Mouse (Mus musculus): ENCODE results near the gene Slc46a2. TPM values are rescaled to one million over a fixed set of nuclear protein-coding genes. Genes with fewer than 3 reads are reported as not detected.

Slc46a2 gene
- polyA plus RNA-seq, 1 experiment from 2014 or later = 1.2 TPM

GRCm38 (mm10) chr4:59907657-59908230 is 7.1 kb downstream of the Slc46a2 start:
- Histone ChIP-seq H3K9me3 (replicated peaks) (no peaks in the 10 kb centered on the region), H3K4me1 (replicated peaks) (peaks cover 20% of the 10 kb centered on the region), H3K27me3 (no peaks in the 10 kb centered on the region), H3K27ac (no peak overlapping the region), H3K36me3 (no peaks in the 10 kb centered on the region), H3K4me3 (no peak overlapping the region), H3K4me2 (no peak overlapping the region), H3K9ac (no peak overlapping the region)
- ATAC-seq (replicated peaks; ENCODE audit: insufficient number of reproducible peaks, insufficient read depth, low FRiP score, low read depth) = no peak
- WGBS = 63% methylated on average over 10 of the region's 10 CpGs

GRCm38 (mm10) chr4:59907092-59907491 is 7.8 kb downstream of the Slc46a2 start:
- no peaks in the 10 kb centered on the region for H3K36me3 ChIP-seq
- ATAC-seq (replicated peaks; ENCODE audit: insufficient number of reproducible peaks, insufficient read depth, low FRiP score, low read depth) = no peak
- H3K27me3 ChIP-seq = no peaks in the 10 kb centered on the region
- no peak overlapping the region for H3K9ac ChIP-seq
- no peak overlapping the region for H3K4me2 ChIP-seq
- H3K27ac ChIP-seq = no peak overlapping the region
- H3K4me1 ChIP-seq (replicated peaks) = peaks cover 26% of the 10 kb centered on the region
- WGBS = 88% methylated on average over 6 of the region's 6 CpGs
- no peaks in the 10 kb centered on the region for H3K9me3 ChIP-seq (replicated peaks)
- H3K4me3 ChIP-seq = no peak overlapping the region

- no peak for ATAC-seq (replicated peaks; ENCODE audit: insufficient number of reproducible peaks, insufficient read depth, low FRiP score, low read depth)
- peak overlapping the region; percentile 66 for H3K27ac ChIP-seq
- H3K9ac ChIP-seq = no peak overlapping the region
- no peak overlapping the region for H3K4me2 ChIP-seq
- peaks cover 43% of the 10 kb centered on the region for H3K4me1 ChIP-seq (replicated peaks)
- H3K36me3 ChIP-seq = no peaks in the 10 kb centered on the region
- no peak overlapping the region for H3K4me3 ChIP-seq
- 66% methylated on average over 6 of the region's 6 CpGs for WGBS
- no peaks in the 10 kb centered on the region for H3K9me3 ChIP-seq (replicated peaks)
- H3K27me3 ChIP-seq = no peaks in the 10 kb centered on the region
Observed at GRCm38 (mm10) chr4:59902547-59902946, 12.3 kb downstream of the Slc46a2 start.

GRCm38 (mm10) chr4:59901810-59902209 is 13.0 kb downstream of the Slc46a2 start:
- Histone ChIP-seq H3K4me3 (no peak overlapping the region), H3K9me3 (replicated peaks) (no peaks in the 10 kb centered on the region), H3K27ac (peak overlapping the region; percentile 48; the same call in 1 of the 2 replicates), H3K4me2 (no peak overlapping the region), H3K36me3 (no peaks in the 10 kb centered on the region), H3K4me1 (replicated peaks) (peaks cover 48% of the 10 kb centered on the region), H3K27me3 (no peaks in the 10 kb centered on the region), H3K9ac (no peak overlapping the region)
- no peak for ATAC-seq (replicated peaks; ENCODE audit: insufficient number of reproducible peaks, insufficient read depth, low FRiP score, low read depth)
- 78% methylated on average over 6 of the region's 6 CpGs for WGBS

GRCm38 (mm10) chr4:59898521-59898919 is 16.3 kb downstream of the Slc46a2 start:
- Histone ChIP-seq H3K9me3 (replicated peaks) (no peaks in the 10 kb centered on the region), H3K9ac (no peak overlapping the region), H3K4me3 (no peak overlapping the region), H3K27ac (peak overlapping the region; percentile 88), H3K27me3 (no peaks in the 10 kb centered on the region), H3K4me2 (no peak overlapping the region), H3K4me1 (replicated peaks) (peaks cover 45% of the 10 kb centered on the region), H3K36me3 (no peaks in the 10 kb centered on the region)
- ATAC-seq (replicated peaks; ENCODE audit: insufficient number of reproducible peaks, insufficient read depth, low FRiP score, low read depth) = peak; percentile 83
- 28% methylated on average over 9 of the region's 9 CpGs for WGBS

DNA sequence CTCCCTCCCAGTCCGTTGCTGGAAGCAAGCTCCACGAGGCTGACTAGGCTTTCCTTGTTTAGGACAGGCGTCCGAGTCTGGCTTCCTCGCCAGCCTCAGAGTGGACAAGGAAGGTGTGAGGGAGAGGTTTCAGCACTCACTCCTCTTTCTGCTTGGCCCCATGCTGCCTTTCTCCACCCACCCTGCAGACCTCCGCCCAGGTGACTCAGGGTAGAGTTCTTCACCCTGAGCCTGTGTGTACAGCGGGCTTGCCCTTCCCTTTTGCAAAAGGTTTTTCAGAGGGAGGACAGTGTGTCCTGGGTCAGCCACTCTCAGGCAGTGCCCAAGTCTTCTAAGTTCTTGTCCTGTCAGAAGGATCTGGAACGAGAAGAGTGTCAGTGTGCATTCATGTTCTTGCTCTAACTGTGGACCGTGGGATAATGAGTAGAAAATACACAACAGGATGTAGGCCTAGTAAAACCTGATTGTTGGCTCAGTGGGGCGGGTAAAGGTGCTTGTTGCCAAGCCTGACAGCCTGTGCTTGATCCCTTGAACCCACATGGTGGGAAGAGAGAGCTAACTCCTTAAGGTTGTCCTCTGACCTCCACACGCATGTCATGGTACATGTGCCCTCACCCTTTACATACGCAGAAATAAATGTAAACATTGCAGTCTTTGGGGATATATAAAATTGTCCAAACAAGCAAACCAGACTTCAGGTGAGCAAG is 16.9 kb downstream of the Slc46a2 start:
- peak overlapping the region; percentile 32; the same call in 1 of the 2 replicates for H3K9ac ChIP-seq
- WGBS = 50% methylated on average over 12 of the region's 12 CpGs
- ATAC-seq (replicated peaks; ENCODE audit: insufficient number of reproducible peaks, insufficient read depth, low FRiP score, low read depth) = no peak
- H3K36me3 ChIP-seq = no peaks in the 10 kb centered on the region
- H3K9me3 ChIP-seq (replicated peaks) = no peaks in the 10 kb centered on the region
- H3K4me2 ChIP-seq = no peak overlapping the region
- H3K27me3 ChIP-seq = no peaks in the 10 kb centered on the region
- H3K27ac ChIP-seq = peak overlapping the region; percentile 88
- no peak overlapping the region for H3K4me3 ChIP-seq
- peaks cover 45% of the 10 kb centered on the region for H3K4me1 ChIP-seq (replicated peaks)

DNA sequence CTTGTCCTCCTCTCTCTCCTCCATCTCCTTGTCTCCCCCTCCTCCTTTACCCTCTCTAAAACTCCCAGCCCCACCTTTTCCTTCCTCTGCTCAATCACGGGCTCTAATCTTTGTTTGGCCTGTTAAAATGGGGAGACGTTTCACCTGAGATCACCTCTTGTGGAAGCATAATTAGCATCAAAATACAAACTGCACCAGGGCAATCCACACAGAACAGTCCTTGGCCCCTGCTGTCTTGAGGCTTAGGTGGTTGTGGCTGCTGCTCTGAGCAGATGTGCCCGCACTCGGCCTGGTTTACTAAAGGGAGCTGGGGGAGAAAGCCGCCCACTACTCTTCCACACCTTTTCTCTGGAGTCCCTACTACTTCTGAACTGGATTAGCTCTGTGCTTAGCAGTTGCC is 18.9 kb downstream of the Slc46a2 start:
- no peak for ATAC-seq (replicated peaks; ENCODE audit: insufficient number of reproducible peaks, insufficient read depth, low FRiP score, low read depth)

DNA sequence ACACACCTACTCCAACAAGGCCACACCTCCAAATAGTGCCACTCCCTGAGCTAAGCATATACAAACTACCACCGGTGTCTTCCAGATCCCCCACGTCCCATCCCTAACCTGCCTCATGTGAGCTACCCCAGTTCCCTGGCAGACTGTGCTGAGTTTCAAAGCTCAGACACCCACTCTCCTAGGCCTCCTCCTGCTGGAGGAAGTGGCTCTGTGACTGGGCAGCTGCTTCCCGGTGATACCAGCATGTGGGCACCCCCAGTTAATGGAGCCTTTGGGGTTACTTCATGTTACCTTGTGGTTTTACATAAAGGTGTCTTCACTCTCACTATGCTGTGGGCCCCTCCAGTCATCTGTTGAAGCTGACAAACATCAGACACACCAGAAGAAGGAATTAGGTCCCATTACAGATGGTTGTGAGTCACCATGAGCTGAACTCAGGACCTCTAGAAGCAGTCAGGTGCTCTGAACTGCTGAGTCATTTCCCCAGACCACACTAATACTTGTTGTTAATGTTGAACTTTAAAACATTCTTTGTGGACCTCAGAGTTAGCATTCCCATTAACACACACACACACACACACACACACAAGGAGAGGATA is 19.8 kb downstream of the Slc46a2 start:
- no peak overlapping the region for H3K4me3 ChIP-seq
- H3K27me3 ChIP-seq = no peaks in the 10 kb centered on the region
- peak overlapping the region; percentile 61 for H3K27ac ChIP-seq
- WGBS = 88% methylated on average over 3 of the region's 3 CpGs
- H3K36me3 ChIP-seq = no peaks in the 10 kb centered on the region
- ATAC-seq (replicated peaks; ENCODE audit: insufficient number of reproducible peaks, insufficient read depth, low FRiP score, low read depth) = no peak
- no peaks in the 10 kb centered on the region for H3K9me3 ChIP-seq (replicated peaks)
- peaks cover 51% of the 10 kb centered on the region for H3K4me1 ChIP-seq (replicated peaks)
- H3K9ac ChIP-seq = no peak overlapping the region
- H3K4me2 ChIP-seq = no peak overlapping the region

More for the DNA sequence above, 18.9 kb downstream of the Slc46a2 start:
- H3K4me1 ChIP-seq (replicated peaks) = peaks cover 46% of the 10 kb centered on the region
- no peaks in the 10 kb centered on the region for H3K9me3 ChIP-seq (replicated peaks)
- no peak overlapping the region for H3K27ac ChIP-seq
- H3K4me3 ChIP-seq = no peak overlapping the region
- H3K9ac ChIP-seq = no peak overlapping the region
- no peaks in the 10 kb centered on the region for H3K27me3 ChIP-seq
- 74% methylated on average over 5 of the region's 5 CpGs for WGBS
- H3K4me2 ChIP-seq = no peak overlapping the region
- H3K36me3 ChIP-seq = no peaks in the 10 kb centered on the region

GRCm38 (mm10) chr4:59894415-59894814 is 20.4 kb downstream of the Slc46a2 start:
- peaks cover 57% of the 10 kb centered on the region for H3K4me1 ChIP-seq (replicated peaks)
- H3K9me3 ChIP-seq (replicated peaks) = no peaks in the 10 kb centered on the region
- no peaks in the 10 kb centered on the region for H3K36me3 ChIP-seq
- peak overlapping the region; percentile 61 for H3K27ac ChIP-seq
- H3K27me3 ChIP-seq = no peaks in the 10 kb centered on the region
- no peak overlapping the region for H3K4me3 ChIP-seq
- ATAC-seq (replicated peaks; ENCODE audit: insufficient number of reproducible peaks, insufficient read depth, low FRiP score, low read depth) = no peak
- WGBS = 62% methylated on average over 8 of the region's 8 CpGs
- no peak overlapping the region for H3K4me2 ChIP-seq
- H3K9ac ChIP-seq = no peak overlapping the region

DNA sequence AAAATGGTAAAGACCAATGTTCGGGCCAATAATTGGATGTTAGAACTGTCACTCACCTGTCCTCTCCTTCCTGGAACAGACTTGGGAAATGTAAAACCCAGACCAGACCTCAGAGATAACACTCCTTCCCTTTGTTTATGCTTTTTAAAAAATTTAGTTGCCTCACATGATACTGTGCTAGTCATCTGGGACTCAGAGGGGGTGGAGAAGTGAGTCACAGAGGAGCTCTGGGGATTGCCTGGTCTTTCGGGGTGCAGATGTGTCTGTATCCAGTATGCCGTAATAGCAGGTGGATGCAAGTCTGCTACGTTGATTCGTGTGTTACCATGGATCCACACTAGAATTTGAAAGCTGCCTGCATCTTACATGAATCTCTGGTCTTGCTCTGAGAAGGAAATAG is 22.1 kb downstream of the Slc46a2 start:
- no peak overlapping the region for H3K4me3 ChIP-seq
- H3K27me3 ChIP-seq = no peaks in the 10 kb centered on the region
- no peaks in the 10 kb centered on the region for H3K36me3 ChIP-seq
- no peaks in the 10 kb centered on the region for H3K9me3 ChIP-seq (replicated peaks)
- H3K9ac ChIP-seq = no peak overlapping the region
- no peak overlapping the region for H3K4me2 ChIP-seq
- H3K27ac ChIP-seq = no peak overlapping the region
- ATAC-seq (replicated peaks; ENCODE audit: insufficient number of reproducible peaks, insufficient read depth, low FRiP score, low read depth) = no peak
- peaks cover 48% of the 10 kb centered on the region for H3K4me1 ChIP-seq (replicated peaks)
- 90% methylated on average over 5 of the region's 5 CpGs for WGBS

DNA sequence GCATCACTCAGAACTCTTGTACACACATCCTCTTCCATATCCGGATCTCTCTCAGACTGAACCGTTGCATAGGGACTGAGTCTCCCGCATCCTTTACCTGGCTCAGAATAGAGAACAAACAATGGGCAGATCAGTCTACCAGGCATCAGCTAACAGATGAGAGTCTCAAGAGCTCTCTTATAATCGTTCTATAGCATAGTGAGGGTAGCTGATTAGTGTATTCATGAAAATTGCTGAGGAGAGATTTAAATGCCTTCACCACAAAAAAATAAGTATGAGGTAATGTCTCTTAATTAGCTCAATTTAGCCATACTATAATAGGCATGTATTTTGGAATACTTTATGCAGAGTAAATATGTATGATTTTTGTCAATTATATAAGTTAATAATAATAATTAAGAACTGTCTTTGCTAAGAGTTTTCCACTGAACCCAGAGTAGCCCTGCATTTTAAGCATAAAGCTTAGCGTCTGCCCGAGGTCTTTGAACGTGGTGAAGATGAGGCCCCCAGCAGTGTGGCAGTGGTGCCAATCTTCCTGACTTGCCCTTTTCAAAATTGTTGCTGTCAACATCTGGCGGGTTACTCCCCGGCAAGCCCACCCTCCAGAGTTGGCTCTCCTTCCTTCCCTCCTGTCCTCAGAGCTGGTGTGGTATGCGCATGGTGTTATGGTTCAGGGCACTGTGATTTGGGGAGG is 23.0 kb downstream of the Slc46a2 start:
- Histone ChIP-seq H3K27ac (peak overlapping the region; percentile 84; the same call in 1 of the 2 replicates), H3K27me3 (no peaks in the 10 kb centered on the region), H3K9ac (no peak overlapping the region), H3K36me3 (no peaks in the 10 kb centered on the region), H3K9me3 (replicated peaks) (no peaks in the 10 kb centered on the region), H3K4me3 (no peak overlapping the region), H3K4me2 (no peak overlapping the region), H3K4me1 (replicated peaks) (peaks cover 42% of the 10 kb centered on the region)
- ATAC-seq (replicated peaks; ENCODE audit: insufficient number of reproducible peaks, insufficient read depth, low FRiP score, low read depth) = no peak
- 84% methylated on average over 10 of the region's 10 CpGs for WGBS

All from heart, embryonic 15.5 days (tissue).